Mouse (Mus musculus) colon, adult 2 months (tissue): ENCODE results near the gene Gm45837. TPM values are rescaled to one million over a fixed set of nuclear protein-coding genes. Genes with fewer than 3 reads are reported as not detected.

ENCODE experiments used
- polyA plus RNA-seq: library from polyadenylated mRNA; depleted of rRNA; stranded (reverse); fragments of >200 nt; gene quantifications from 2 replicates; pipeline ENCODE4 v1.2.3, GENCODE M21; 2012; rRNA removed

Gene Gm45837
- polyA plus RNA-seq = 0.38 TPM in 1 of 2 replicates, not detected in the other

DNA sequence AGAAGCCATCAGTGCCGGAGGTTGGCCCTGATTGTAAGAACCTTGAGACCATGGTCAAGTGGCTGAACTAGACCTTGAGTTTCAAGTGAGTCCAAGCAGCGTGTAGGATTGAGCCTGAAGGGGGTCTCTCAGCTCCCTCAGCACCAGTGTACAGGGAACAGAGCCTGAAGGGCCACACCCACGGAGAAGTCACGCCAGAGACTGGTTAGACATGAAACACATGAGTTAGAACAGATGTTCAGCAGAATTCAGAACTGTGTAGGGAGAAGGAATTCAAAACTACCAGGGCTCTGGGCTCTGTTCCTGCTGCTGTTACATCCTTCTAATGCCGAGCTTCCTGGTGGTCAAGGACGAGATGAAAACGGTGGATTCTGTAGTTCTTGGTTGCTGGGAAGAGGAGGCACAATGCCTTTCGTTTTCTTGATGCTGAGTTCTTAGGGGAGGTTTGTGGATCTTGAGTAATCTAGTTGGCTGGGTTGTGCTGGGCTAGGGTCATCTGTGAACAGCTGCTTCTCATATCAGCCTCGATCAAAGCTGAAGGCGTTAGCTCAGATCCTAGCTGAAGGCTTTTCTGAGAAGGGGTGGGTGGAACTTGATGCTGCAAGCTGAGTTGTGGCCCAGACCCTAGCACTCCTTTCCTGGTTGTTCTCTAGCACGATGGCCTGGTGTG lies at the start of gene Gm45837:
TSS of gene Gm45837 (plus strand) at position 620 of the 670 bp plus-strand sequence.

DNA sequence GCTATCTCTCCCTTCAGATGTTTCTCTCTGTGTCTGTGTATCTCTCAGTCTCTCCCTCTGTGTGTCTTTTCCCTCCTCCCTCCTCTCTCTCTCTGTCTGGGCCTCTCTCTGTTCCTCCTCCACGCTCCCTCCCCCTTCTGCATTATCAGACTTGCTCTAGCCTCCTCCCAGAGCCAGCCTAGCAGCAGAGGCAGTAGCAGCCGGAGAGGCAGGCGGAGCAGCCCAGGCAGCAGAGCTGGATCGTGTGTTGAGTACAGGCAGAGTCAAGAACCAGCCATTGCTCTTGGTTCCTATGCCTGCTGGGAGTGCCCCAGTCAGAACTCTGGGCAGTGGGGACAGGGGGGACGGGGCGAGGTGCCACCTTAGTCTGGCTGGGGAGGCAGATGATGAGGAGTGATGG lies 10.8 kb downstream of the Gm45837 start, which contains the start of gene Pde2a:
TSS of gene Pde2a (plus strand) at position 163 of the 400 bp plus-strand sequence.

Other genes starting within 250 kb of the Gm45837 start
- gene Atg16l2, start 108.6 kb upstream of the Gm45837 start, polyA plus RNA-seq = 26.1 and 26.6 TPM in 2 replicates
- gene Stard10, start 93.8 kb upstream of the Gm45837 start, polyA plus RNA-seq = 808 and 811 TPM in 2 replicates
- gene Arap1, start 62.8 kb upstream of the Gm45837 start, polyA plus RNA-seq = 148 and 163 TPM in 2 replicates
- 87.5 and 90.1 TPM in 2 replicates for gene Pde2a, start 10.8 kb downstream of the Gm45837 start, polyA plus RNA-seq
- 0.17 and 0.31 TPM in 2 replicates for gene Art2b, start 174.7 kb downstream of the Gm45837 start, polyA plus RNA-seq